Mouse (Mus musculus) gonadal fat pad, adult 2 months (tissue): ENCODE results near the gene Rnf223. TPM values are rescaled to one million over a fixed set of nuclear protein-coding genes. Genes with fewer than 3 reads are reported as not detected.

Source experiments
- DNase-seq: peaks from one replicate; pipeline ENCODE4 v3.0.0-alpha.2; 2012; ENCODE audit warnings: low read depth
- polyA plus RNA-seq: library from polyadenylated mRNA; depleted of rRNA; stranded (reverse); fragments of >200 nt; gene quantifications from 2 replicates; pipeline ENCODE4 v1.2.3, GENCODE M21; 2012; rRNA removed

Rnf223 gene
- polyA plus RNA-seq: 0.58 and 0.86 TPM in 2 replicates

GRCm38 (mm10) chr4:156130436-156130835, at the start of gene Rnf223:
Rnf223 (plus strand) TSS chr4:156130513.
- no peak for DNase-seq

- no peak for DNase-seq
Observed at GRCm38 (mm10) chr4:156082621-156083234, 47.6 kb upstream of the Rnf223 start.

DNA sequence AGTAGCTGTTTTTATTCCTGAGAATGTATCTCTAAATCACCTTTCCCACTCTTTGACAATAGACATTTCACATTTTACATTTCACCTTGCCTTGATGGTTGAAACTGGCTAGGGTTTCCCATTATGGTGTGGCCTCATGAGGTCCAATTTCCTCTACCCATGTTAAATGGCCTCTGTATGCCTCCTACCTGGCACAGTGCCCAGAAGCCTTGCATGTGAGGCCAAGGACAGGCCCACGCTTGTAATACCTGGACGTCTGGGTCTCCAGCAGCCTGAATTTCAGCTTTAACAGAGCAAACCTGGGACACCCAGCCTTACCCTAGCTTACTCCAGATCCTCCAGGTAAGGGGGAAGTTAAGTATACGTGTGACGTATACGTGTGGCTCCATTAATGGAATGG, 47.0 kb upstream of the Rnf223 start:
- no peak for DNase-seq

GRCm38 (mm10) chr4:156084096-156084879, 46.0 kb upstream of the Rnf223 start:
- no peak for DNase-seq

- DNase-seq: no peak
Observed at GRCm38 (mm10) chr4:156085256-156085655, 45.1 kb upstream of the Rnf223 start.

DNA sequence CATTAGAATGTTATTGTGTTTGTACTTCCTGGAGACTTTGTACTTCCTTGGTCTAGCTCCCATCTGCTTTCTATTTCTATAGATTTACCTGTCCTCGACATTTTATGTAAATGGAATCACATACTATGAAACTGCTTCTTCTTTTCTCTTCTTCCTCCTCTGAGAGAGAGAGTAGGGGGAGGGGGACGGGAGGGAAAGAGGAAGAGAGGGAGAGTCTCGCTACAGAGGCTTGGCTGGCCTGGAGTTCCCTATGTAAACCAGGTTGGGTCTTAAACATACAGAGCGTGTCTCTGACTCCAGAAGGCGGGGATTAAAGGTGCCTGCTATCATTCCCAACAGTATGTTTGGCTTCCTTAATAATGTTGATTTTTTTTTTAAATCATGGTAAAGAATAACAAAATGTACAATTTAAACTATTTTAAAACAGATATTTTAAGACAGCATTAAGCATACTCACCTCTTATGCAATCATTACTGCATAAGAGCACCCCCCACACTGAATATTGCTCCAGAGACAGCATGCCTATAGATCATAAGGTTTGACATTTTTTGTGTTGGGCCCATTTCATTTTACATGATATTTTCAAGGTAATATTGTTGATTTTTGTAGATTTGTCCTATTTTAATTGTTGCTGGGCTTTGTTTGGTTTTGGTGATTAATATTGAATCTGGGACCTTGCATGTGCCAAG, 42.8 kb upstream of the Rnf223 start:
- DNase-seq: no peak

DNA sequence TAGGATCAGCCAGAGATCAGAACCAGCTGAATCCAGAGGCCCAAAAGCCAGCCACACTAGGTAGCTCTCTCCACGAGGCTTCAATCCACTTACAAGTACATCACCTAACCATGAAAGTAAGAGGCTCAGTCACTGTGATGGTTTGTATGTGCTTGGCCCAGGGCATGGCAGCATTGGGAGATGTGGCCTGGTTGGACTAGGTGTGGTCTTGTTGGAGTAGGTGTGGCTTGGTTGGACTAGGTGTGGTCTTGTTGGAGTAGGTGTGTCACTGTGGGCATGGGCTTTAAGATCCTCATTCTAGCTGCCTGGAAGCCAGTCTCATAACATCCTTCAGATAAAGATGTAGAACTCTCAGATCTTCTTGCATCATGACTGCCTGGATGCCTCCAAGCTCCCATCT, 39.1 kb upstream of the Rnf223 start:
- no peak for DNase-seq

GRCm38 (mm10) chr4:156092765-156093164, 37.5 kb upstream of the Rnf223 start:
- no peak for DNase-seq

- no peak for DNase-seq
Observed at GRCm38 (mm10) chr4:156093758-156094157, 36.6 kb upstream of the Rnf223 start.

DNA sequence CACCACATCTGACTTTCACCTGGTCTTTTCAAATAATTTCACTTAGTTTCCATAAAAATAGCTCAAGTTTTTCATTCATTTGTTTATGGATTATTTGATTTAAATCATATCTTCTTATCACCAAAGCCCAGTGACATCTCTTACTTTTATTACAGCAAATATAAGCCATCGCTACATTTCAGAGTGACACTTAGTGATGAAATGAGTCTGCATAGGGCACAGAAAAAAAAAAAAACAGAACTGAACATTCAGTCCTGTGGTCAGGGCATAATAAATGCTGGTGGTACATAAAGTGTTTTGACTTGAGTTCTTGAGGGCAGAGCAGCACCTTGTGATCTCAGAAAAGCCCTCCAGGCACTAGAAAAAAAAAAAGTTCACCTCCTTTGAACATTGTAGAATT, 34.1 kb upstream of the Rnf223 start:
- no peak for DNase-seq

DNA sequence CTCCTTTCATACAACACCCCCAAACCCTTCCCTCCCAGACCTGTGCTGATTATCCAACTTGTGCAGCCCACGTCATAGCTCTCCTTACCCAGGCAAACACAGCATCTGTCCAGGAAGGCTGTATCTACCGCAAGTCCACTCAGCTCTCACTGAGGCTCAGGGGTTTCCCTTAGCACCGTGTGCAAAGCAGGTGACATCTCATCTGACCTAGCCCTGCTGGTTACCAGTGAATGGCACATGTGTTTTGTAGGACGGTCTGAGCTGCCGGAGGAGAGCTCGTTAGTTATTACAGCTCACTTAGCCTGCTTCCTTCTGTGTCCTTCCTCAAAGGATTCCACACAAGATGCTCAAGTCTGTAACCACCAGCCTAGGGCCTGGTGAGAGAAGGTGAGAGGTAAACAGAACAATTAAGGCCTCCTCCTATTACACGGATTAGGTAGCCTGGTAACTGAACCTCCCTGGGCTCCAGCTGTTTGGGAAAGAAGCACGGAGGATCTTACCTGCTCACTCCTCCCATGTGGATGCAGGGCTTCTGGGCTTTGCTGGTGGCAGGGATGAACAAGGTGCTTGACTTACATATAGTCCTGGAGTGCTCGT, 32.4 kb upstream of the Rnf223 start:
- no peak for DNase-seq

- DNase-seq: no peak
Observed at GRCm38 (mm10) chr4:156099427-156099826, 30.9 kb upstream of the Rnf223 start.

- DNase-seq: no peak
Observed at GRCm38 (mm10) chr4:156100501-156100900, 29.8 kb upstream of the Rnf223 start.

DNA sequence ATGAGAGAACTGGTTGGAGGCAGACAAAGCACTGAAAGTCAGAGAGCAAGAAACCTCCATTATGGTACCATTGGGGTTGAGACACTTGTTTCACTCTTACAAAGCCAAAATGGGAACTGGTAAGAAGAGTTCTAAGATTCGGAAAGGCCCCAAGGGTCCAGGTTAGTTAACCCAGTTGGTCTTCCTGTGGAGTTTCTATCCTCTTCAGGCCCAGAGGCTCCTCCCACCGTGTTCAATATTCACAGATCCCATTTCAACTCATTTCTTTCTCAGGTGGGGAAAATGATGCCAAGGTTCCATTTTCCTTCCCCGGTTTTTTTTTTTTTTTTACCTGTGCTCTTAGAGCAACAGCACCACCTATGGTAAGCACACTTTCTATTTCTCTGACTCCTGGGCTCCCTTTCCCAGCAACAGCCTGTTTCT, 28.8 kb upstream of the Rnf223 start:
- no peak for DNase-seq

GRCm38 (mm10) chr4:156103342-156103741, 27.0 kb upstream of the Rnf223 start:
- DNase-seq: no peak

GRCm38 (mm10) chr4:156108606-156109546, 21.4 kb upstream of the Rnf223 start:
- DNase-seq: no peak

- peak; percentile 95 for DNase-seq
Observed at GRCm38 (mm10) chr4:156109570-156110331, 20.6 kb upstream of the Rnf223 start, which contains the start of gene 9430015G10Rik. 9430015G10Rik (plus strand) TSS chr4:156109982.

DNA sequence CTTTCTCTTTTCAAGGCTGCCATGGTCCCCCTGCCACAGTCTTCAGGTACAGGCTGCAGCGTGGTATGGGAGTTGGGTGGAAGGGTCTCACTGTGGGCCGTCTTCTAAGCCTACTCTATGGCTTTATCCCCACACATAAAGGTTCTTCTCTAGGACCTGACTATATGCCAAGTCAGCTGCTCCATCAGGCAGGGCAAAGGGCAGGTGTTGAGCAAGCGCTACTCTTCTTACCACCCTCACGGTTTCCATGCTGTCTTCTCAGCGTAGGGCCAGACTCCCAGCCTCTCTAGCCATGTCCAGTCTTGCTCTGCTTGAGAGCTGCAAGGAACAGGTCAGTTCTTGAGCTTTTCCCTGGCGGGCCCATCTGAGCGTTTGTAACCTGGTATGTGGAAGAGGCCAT, 6.2 kb upstream of the Rnf223 start:
- no peak for DNase-seq

- no peak for DNase-seq
Observed at GRCm38 (mm10) chr4:156125393-156125792, 4.9 kb upstream of the Rnf223 start.

DNA sequence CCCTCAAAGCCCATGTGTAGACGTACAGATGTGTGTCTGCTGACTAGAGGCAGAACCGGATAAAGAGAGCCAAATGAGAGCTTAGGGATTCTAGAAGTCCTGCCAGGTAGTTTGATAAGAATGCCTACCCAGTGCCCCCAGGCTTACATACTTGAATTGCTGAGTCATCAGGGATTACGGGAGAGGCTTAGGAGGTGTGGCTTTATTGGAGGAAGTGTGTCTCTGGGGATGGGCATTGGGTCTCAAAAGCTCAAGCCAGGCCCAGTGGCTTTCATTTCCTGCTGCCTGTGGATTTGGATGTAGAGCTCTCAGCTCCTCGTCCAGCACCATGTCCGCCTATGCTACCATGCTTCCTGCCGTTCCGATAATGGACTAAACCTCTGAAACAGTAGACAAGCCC, 3.5 kb upstream of the Rnf223 start:
- DNase-seq: no peak
